Mouse (Mus musculus) ES-E14 (cell line): Measurements from ENCODE around the gene Il15.

Source experiments
- CHD2 ChIP-seq: IDR thresholded peaks from 2 replicates; pipeline ENCODE4 v1.6.1; 2014; ENCODE audit warnings: mild to moderate bottlenecking, low read depth, low read length, inconsistent platforms
- ZC3H11A ChIP-seq: IDR thresholded peaks from 2 replicates; pipeline ENCODE4 v1.6.1; 2012; ENCODE audit warnings: low read depth, mild to moderate bottlenecking, inconsistent platforms, low read length, borderline replicate concordance

DNA sequence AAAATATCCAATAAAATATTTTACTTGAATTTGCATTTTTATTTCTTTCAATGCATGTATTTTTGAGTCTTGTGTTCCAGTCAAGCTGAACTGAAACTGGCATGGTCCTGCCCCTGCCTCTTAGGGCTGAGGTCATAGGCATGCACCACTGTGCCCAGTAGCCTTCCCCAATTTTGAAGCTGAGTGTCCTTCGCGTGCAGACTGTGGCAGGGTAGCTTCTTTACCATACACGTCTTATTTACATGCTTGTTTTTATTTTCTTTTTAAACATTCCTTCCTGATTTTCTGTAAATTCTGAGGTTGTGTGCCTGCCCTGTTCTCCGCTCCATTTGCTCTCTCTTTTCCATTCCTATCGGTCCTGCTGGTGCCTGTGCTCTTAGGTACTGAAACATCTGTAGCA is 111.4 kb downstream of the Il15 start:
- no peak for TF ChIP-seq CHD2
- TF ChIP-seq ZC3H11A: no peak
